ENCODE assay signal across 2 mouse cellular contexts in the genomic region with DNA sequence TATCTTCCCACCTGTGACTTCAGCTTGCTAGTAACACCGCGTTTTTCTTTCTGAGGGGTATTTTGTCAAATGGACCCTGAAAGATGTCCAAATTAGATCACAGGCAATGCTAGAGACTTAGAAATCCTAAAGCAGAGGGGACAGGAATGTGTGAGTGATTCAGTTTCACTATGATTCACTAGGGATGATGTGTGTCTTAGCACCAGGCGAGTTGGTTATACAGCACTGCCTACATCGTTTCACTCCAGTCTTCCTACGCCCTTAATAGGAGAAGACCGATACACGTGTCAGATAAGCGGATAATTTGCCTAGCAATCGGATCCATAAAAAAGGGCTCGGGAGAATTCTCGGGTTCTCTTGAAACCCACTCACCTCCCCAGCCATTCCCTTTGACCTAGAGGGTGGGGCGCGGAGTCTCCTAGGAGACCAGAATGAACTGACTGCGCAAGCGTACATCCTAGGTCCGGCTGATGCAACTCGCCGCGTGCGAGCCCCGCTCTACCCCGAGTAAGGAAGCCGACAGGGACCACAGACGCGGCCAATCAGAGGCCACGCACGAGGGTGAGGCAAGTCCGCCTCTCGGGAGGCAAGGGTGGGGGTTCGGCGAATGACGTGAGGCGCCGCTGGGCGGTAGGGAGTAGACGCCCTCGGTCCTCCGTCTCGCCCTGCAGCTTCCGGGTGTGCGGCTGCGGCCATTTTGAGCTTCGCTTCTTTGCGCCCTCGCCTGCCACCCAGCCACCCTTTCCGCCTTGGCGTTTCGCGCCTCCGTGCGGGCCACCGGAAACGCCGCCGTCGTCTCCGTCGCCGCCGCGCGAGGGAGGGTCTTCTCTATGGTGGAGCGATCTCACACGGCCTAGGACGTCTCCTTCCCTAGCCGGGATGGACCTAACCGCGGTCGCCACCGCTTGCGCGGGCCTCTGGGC.
TF ChIP-seq lines count a peak whose summit lies in the region.

A gene (plus strand): TSS at position 506 of the 923 bp plus-strand sequence.

TF ChIP-seq in C2C12, 6 proteins besides CTCF, POLR2A, EP300 and RAD21 (continued from another document):
- TF ChIP-seq CEBPB (IDR thresholded peaks at IDR 0.05; ENCODE audit: low read depth) (peak; percentile 81), MAX (IDR thresholded peaks at IDR 0.05) (peak; percentile 97)

TF ChIP-seq in myocyte, 11 proteins besides CTCF, POLR2A, EP300 and RAD21 (continued from another document):
- TF ChIP-seq MYOG (IDR thresholded peaks at IDR 0.05; ENCODE audit: control insufficient read depth in 1 of 3, insufficient read depth in 1 of 3, insufficient read length in 2 of 3, low read depth in 2 of 3) (peak in 1 of 3 experiments; percentile 14), USF1 (IDR thresholded peaks at IDR 0.05; ENCODE audit: low read depth) (no peak), TCF12 (IDR thresholded peaks at IDR 0.05; ENCODE audit: insufficient read depth, poor library complexity, severe bottlenecking) (no peak), POLR2AphosphoS2 (IDR thresholded peaks at IDR 0.05; ENCODE audit: insufficient read length, low read depth) (peak; percentile 96), CEBPB (IDR thresholded peaks at IDR 0.05; ENCODE audit: insufficient read depth, poor library complexity, severe bottlenecking) (peak; percentile 89), MYOD1 (IDR thresholded peaks at IDR 0.05; ENCODE audit: control insufficient read depth in 1 of 3, insufficient read length in 2 of 3, low read depth in 2 of 3) (peak in 2 of 3 experiments; percentile 21 to 55)
